Mouse (Mus musculus): ENCODE measurements around the gene Baz1a. TPM values are rescaled to one million over a fixed set of nuclear protein-coding genes. Genes with fewer than 3 reads are reported as not detected.
A peak's percentile ranks its signal among the peaks of the same experiment; 100 is the strongest.

Baz1a gene
- polyA plus RNA-seq, 1 experiment, result 3.1 TPM

GRCm38 (mm10) chr12:54879630-54880029 is 134.5 kb downstream of the Baz1a start:
- TF ChIP-seq CTCF (IDR thresholded peaks at IDR 0.05; ENCODE audit: extremely low read depth, insufficient read length, insufficient replicate concordance, low read depth, low read length), result peak; percentile 30; the same call in 1 of the 2 replicates
- TF ChIP-seq POLR2A (IDR thresholded peaks at IDR 0.05; ENCODE audit: low read depth, low read length), result no peak
- Histone ChIP-seq H3K4me3 (ENCODE audit: low read depth, low read length) (no peak overlapping the region), H3K4me1 (ENCODE audit: control insufficient read depth, insufficient read depth, insufficient read length, low read length) (no peaks in the 10 kb centered on the region), H3K27ac (ENCODE audit: insufficient read depth, low read depth, low read length) (no peak overlapping the region), H3K27me3 (ENCODE audit: control insufficient read depth, insufficient read depth, low read length) (no peaks in the 10 kb centered on the region), H3K36me3 (ENCODE audit: control insufficient read depth, insufficient read depth, low read length) (no peaks in the 10 kb centered on the region)
- WGBS, result 4% methylated on average over 6 of the region's 6 CpGs

- Histone ChIP-seq H3K4me3 (ENCODE audit: low read depth, low read length) (no peak overlapping the region), H3K27ac (ENCODE audit: insufficient read depth, low read depth, low read length) (no peak overlapping the region), H3K27me3 (ENCODE audit: control insufficient read depth, insufficient read depth, low read length) (no peaks in the 10 kb centered on the region), H3K36me3 (ENCODE audit: control insufficient read depth, insufficient read depth, low read length) (no peaks in the 10 kb centered on the region), H3K4me1 (ENCODE audit: control insufficient read depth, insufficient read depth, insufficient read length, low read length) (no peaks in the 10 kb centered on the region)
- no peak for TF ChIP-seq POLR2A (IDR thresholded peaks at IDR 0.05; ENCODE audit: low read depth, low read length)
- no peak for TF ChIP-seq CTCF (IDR thresholded peaks at IDR 0.05; ENCODE audit: extremely low read depth, insufficient read length, insufficient replicate concordance, low read depth, low read length)
- WGBS, result 71% methylated on average over 5 of the region's 5 CpGs
These were observed 134.9 kb downstream of the Baz1a start for GRCm38 (mm10) chr12:54879211-54879610.

- Histone ChIP-seq H3K4me3 (ENCODE audit: low read depth, low read length) (no peak overlapping the region), H3K36me3 (ENCODE audit: control insufficient read depth, insufficient read depth, low read length) (no peaks in the 10 kb centered on the region), H3K27ac (ENCODE audit: insufficient read depth, low read depth, low read length) (no peak overlapping the region), H3K27me3 (ENCODE audit: control insufficient read depth, insufficient read depth, low read length) (no peaks in the 10 kb centered on the region), H3K4me1 (ENCODE audit: control insufficient read depth, insufficient read depth, insufficient read length, low read length) (no peaks in the 10 kb centered on the region)
- WGBS, result 78% methylated on average over 1 of the region's 1 CpGs
- TF ChIP-seq CTCF (IDR thresholded peaks at IDR 0.05; ENCODE audit: extremely low read depth, insufficient read length, insufficient replicate concordance, low read depth, low read length) (no peak), POLR2A (IDR thresholded peaks at IDR 0.05; ENCODE audit: low read depth, low read length) (no peak)
These were observed 136.3 kb downstream of the Baz1a start for GRCm38 (mm10) chr12:54877875-54878274.

- Histone ChIP-seq H3K4me1 (ENCODE audit: control insufficient read depth, insufficient read depth, insufficient read length, low read length) (no peaks in the 10 kb centered on the region), H3K36me3 (ENCODE audit: control insufficient read depth, insufficient read depth, low read length) (no peaks in the 10 kb centered on the region), H3K4me3 (ENCODE audit: low read depth, low read length) (no peak overlapping the region), H3K27ac (ENCODE audit: insufficient read depth, low read depth, low read length) (no peak overlapping the region), H3K27me3 (ENCODE audit: control insufficient read depth, insufficient read depth, low read length) (no peaks in the 10 kb centered on the region)
- TF ChIP-seq CTCF (IDR thresholded peaks at IDR 0.05; ENCODE audit: extremely low read depth, insufficient read length, insufficient replicate concordance, low read depth, low read length) (no peak), POLR2A (IDR thresholded peaks at IDR 0.05; ENCODE audit: low read depth, low read length) (no peak)
- WGBS, result 23% methylated on average over 5 of the region's 5 CpGs
These were observed 137.3 kb downstream of the Baz1a start for GRCm38 (mm10) chr12:54876879-54877278.

GRCm38 (mm10) chr12:54874711-54875110 is 139.4 kb downstream of the Baz1a start:
- H3K36me3 ChIP-seq (ENCODE audit: control insufficient read depth, insufficient read depth, low read length), result no peaks in the 10 kb centered on the region
- no peaks in the 10 kb centered on the region for H3K27me3 ChIP-seq (ENCODE audit: control insufficient read depth, insufficient read depth, low read length)
- no peaks in the 10 kb centered on the region for H3K4me1 ChIP-seq (ENCODE audit: control insufficient read depth, insufficient read depth, insufficient read length, low read length)
- WGBS, result 80% methylated on average over 6 of the region's 6 CpGs
- H3K4me3 ChIP-seq (ENCODE audit: low read depth, low read length), result no peak overlapping the region
- TF ChIP-seq POLR2A (IDR thresholded peaks at IDR 0.05; ENCODE audit: low read depth, low read length) (no peak), CTCF (IDR thresholded peaks at IDR 0.05; ENCODE audit: extremely low read depth, insufficient read length, insufficient replicate concordance, low read depth, low read length) (no peak)
- H3K27ac ChIP-seq (ENCODE audit: insufficient read depth, low read depth, low read length), result no peak overlapping the region

GRCm38 (mm10) chr12:54862606-54863535 is 151.3 kb downstream of the Baz1a start, which contains the start of gene Cfl2:
Gene Cfl2 (minus strand): TSS chr12:54862877.
- 2% methylated on average over 73 of the region's 82 CpGs for WGBS
- Histone ChIP-seq H3K36me3 (ENCODE audit: control insufficient read depth, insufficient read depth, low read length) (peaks cover 12% of the 10 kb centered on the region), H3K4me1 (ENCODE audit: control insufficient read depth, insufficient read depth, insufficient read length, low read length) (peaks cover 7% of the 10 kb centered on the region; the same call in 1 of the 2 replicates), H3K4me3 (ENCODE audit: low read depth, low read length) (peak within 1 kb of the TSS; percentile 83), H3K27me3 (ENCODE audit: control insufficient read depth, insufficient read depth, low read length) (no peaks in the 10 kb centered on the region), H3K27ac (ENCODE audit: insufficient read depth, low read depth, low read length) (peak within 1 kb of the TSS; percentile 58)
- no peak for TF ChIP-seq CTCF (IDR thresholded peaks at IDR 0.05; ENCODE audit: extremely low read depth, insufficient read length, insufficient replicate concordance, low read depth, low read length)
- no peak for TF ChIP-seq POLR2A (IDR thresholded peaks at IDR 0.05; ENCODE audit: low read depth, low read length)

GRCm38 (mm10) chr12:54861991-54862605 is 152.1 kb downstream of the Baz1a start:
- under 1% methylated on average over 36 of the region's 36 CpGs for WGBS
- peak overlapping the region; percentile 83 for H3K4me3 ChIP-seq (ENCODE audit: low read depth, low read length)
- no peaks in the 10 kb centered on the region for H3K27me3 ChIP-seq (ENCODE audit: control insufficient read depth, insufficient read depth, low read length)
- peaks cover 11% of the 10 kb centered on the region for H3K4me1 ChIP-seq (ENCODE audit: control insufficient read depth, insufficient read depth, insufficient read length, low read length)
- peak overlapping the region; percentile 58 for H3K27ac ChIP-seq (ENCODE audit: insufficient read depth, low read depth, low read length)
- TF ChIP-seq POLR2A (IDR thresholded peaks at IDR 0.05; ENCODE audit: low read depth, low read length), result no peak
- peaks cover 12% of the 10 kb centered on the region for H3K36me3 ChIP-seq (ENCODE audit: control insufficient read depth, insufficient read depth, low read length)
